Comparison of ENCODE assay signal across 15 mouse cellular contexts in genomic region chr11:60268563-60268962, GRCm38 (mm10). TPM values are rescaled to one million over a fixed set of nuclear protein-coding genes. Genes with fewer than 3 reads are reported as not detected.
DNase-seq lines count a peak whose midpoint lies in the region; ATAC-seq and TF ChIP-seq lines count a peak whose summit lies in the region.
"Had no signal": no experiment of that assay in that cellular context is flagged by ENCODE, and none has a peak within 500 bp of the region (broad histone marks: within the 10 kb centered on the region; RNA-seq: fewer than 3 reads in every experiment).

No protein-coding gene starts in this region.

- H3K27ac ChIP-seq in heart, embryonic 15.5 days: peak overlapping the region; percentile 52
- peak overlapping the region; percentile 62 for H3K27ac ChIP-seq in lung, postnatal 0 days (ENCODE audit: low read length)
- peak overlapping the region; percentile 66 for H3K27ac ChIP-seq in kidney, embryonic 15.5 days
- H3K27ac ChIP-seq in liver, postnatal 0 days (ENCODE audit: low read depth): 0 out of 2 replicates have a peak overlapping the region, but pooled peaks have one; percentile 8
- no peak overlapping the region for H3K27ac ChIP-seq in intestine, embryonic 15.5 days
- H3K27ac ChIP-seq: forebrain, embryonic 12.5 days; heart, adult 2 months; neural tube, embryonic 15.5 days had no signal

- no peaks in the 10 kb centered on the region; the same call in 1 of the 2 replicates for H3K36me3 ChIP-seq in heart, embryonic 15.5 days
- H3K36me3 ChIP-seq in lung, postnatal 0 days (ENCODE audit: insufficient read depth, low read length): no peaks in the 10 kb centered on the region; the same call in 1 of the 2 replicates
- 0 out of 2 replicates have a peak, but pooled peaks cover 12% of the 10 kb centered on the region for H3K36me3 ChIP-seq in kidney, embryonic 15.5 days
- H3K36me3 ChIP-seq in liver, postnatal 0 days (replicated peaks; ENCODE audit: insufficient read depth, low read length): peaks cover 9% of the 10 kb centered on the region; the same call in 1 of the 2 replicates
- H3K36me3 ChIP-seq in intestine, embryonic 15.5 days: no peaks in the 10 kb centered on the region
- H3K36me3 ChIP-seq: limb, embryonic 10.5 days had no signal

- WGBS in heart, embryonic 15.5 days: 53% methylated on average over 3 of the region's 3 CpGs
- 38% methylated on average over 3 of the region's 3 CpGs for WGBS in lung, postnatal 0 days
- 71% methylated on average over 3 of the region's 3 CpGs for WGBS in kidney, embryonic 15.5 days
- 33% methylated on average over 3 of the region's 3 CpGs for WGBS in liver, postnatal 0 days (ENCODE audit: insufficient replicate concordance)
- WGBS in intestine, embryonic 15.5 days: 54% methylated on average over 3 of the region's 3 CpGs

- peaks cover 8% of the 10 kb centered on the region; the same call in 1 of the 2 replicates for H3K4me1 ChIP-seq in heart, embryonic 15.5 days (replicated peaks)
- H3K4me1 ChIP-seq in lung, postnatal 0 days (ENCODE audit: insufficient read depth, low read depth, low read length): 0 out of 2 replicates have a peak, but pooled peaks cover 6% of the 10 kb centered on the region
- peaks cover 8% of the 10 kb centered on the region for H3K4me1 ChIP-seq in kidney, embryonic 15.5 days
- H3K4me1 ChIP-seq in liver, postnatal 0 days (ENCODE audit: insufficient read depth): no peaks in the 10 kb centered on the region
- H3K4me1 ChIP-seq in intestine, embryonic 15.5 days (replicated peaks): peaks cover 10% of the 10 kb centered on the region

- no peaks in the 10 kb centered on the region for H3K9me3 ChIP-seq in heart, embryonic 15.5 days (replicated peaks)
- H3K9me3 ChIP-seq in lung, postnatal 0 days (ENCODE audit: low read length): no peaks in the 10 kb centered on the region
- H3K9me3 ChIP-seq in kidney, embryonic 15.5 days (replicated peaks): no peaks in the 10 kb centered on the region
- H3K9me3 ChIP-seq in liver, postnatal 0 days (ENCODE audit: low read length): no peaks in the 10 kb centered on the region
- no peaks in the 10 kb centered on the region for H3K9me3 ChIP-seq in intestine, embryonic 15.5 days
- H3K9me3 ChIP-seq: forebrain, embryonic 12.5 days; limb, embryonic 10.5 days; neural tube, embryonic 15.5 days had no signal

- H3K4me3 ChIP-seq in heart, embryonic 15.5 days: no peak overlapping the region
- no peak overlapping the region for H3K4me3 ChIP-seq in lung, postnatal 0 days (ENCODE audit: low read depth, low read length)
- no peak overlapping the region for H3K4me3 ChIP-seq in kidney, embryonic 15.5 days (replicated peaks)
- no peak overlapping the region for H3K4me3 ChIP-seq in liver, postnatal 0 days (ENCODE audit: low read depth, low read length)
- no peak overlapping the region for H3K4me3 ChIP-seq in intestine, embryonic 15.5 days (replicated peaks)
- H3K4me3 ChIP-seq: forebrain, embryonic 12.5 days; heart, adult 2 months; limb, embryonic 10.5 days; neural tube, embryonic 15.5 days had no signal

- TF ChIP-seq CTCF in lung, postnatal 0 days (IDR thresholded peaks at IDR 0.05): no peak
- TF ChIP-seq CTCF in liver, postnatal 0 days (IDR thresholded peaks at IDR 0.05; ENCODE audit: low read depth): no peak

- TF ChIP-seq EP300 in lung, postnatal 0 days (IDR thresholded peaks at IDR 0.05): peak; percentile 70
- 0 out of 2 replicates have a peak, but pooled peaks have one; percentile 45 for TF ChIP-seq EP300 in liver, postnatal 0 days (IDR thresholded peaks at IDR 0.05; ENCODE audit: low read depth)

- no peaks in the 10 kb centered on the region for H3K27me3 ChIP-seq in heart, embryonic 15.5 days
- H3K27me3 ChIP-seq in lung, postnatal 0 days (replicated peaks; ENCODE audit: insufficient read depth, low read length): no peaks in the 10 kb centered on the region
- no peaks in the 10 kb centered on the region for H3K27me3 ChIP-seq in kidney, embryonic 15.5 days
- H3K27me3 ChIP-seq in liver, postnatal 0 days (ENCODE audit: insufficient read depth, low read length): no peaks in the 10 kb centered on the region
- no peaks in the 10 kb centered on the region for H3K27me3 ChIP-seq in intestine, embryonic 15.5 days (replicated peaks)
- H3K27me3 ChIP-seq: forebrain, embryonic 12.5 days; neural tube, embryonic 15.5 days had no signal

- no peak for DNase-seq in heart, postnatal 4 days
- peak; percentile 66 for DNase-seq in lung, postnatal 0 days (ENCODE audit: low spot score)
- DNase-seq in lung, postnatal 36 days: no peak
- no peak for DNase-seq in liver, postnatal 0 days
- no peak for DNase-seq in MN1 (ENCODE audit: low spot score)
- DNase-seq: cerebellum, adult 9-10 months; heart, adult 2 months; thymus, postnatal 25 days had no signal

- ATAC-seq in heart, embryonic 15.5 days (replicated peaks; ENCODE audit: insufficient number of reproducible peaks, insufficient read depth, low FRiP score, low read depth): 0 out of 2 replicates have a peak, but pooled peaks have one; percentile 28
- peak; percentile 70 for ATAC-seq in lung, postnatal 0 days
- ATAC-seq in kidney, embryonic 15.5 days (replicated peaks; ENCODE audit: low FRiP score): no peak
- peak; percentile 59 for ATAC-seq in liver, postnatal 0 days
- no peak for ATAC-seq in intestine, embryonic 15.5 days
- ATAC-seq: activated CD4-positive, CD25-positive, alpha-beta regulatory T cell, adult 4 months had no signal

- H3K4me2 ChIP-seq in heart, embryonic 15.5 days: no peak overlapping the region
- no peak overlapping the region for H3K4me2 ChIP-seq in lung, postnatal 0 days (replicated peaks; ENCODE audit: low read depth, low read length)
- no peak overlapping the region for H3K4me2 ChIP-seq in kidney, embryonic 15.5 days
- no peak overlapping the region for H3K4me2 ChIP-seq in liver, postnatal 0 days (ENCODE audit: low read depth, low read length)
- no peak overlapping the region for H3K4me2 ChIP-seq in intestine, embryonic 15.5 days (replicated peaks)
- H3K4me2 ChIP-seq: forebrain, embryonic 12.5 days; neural tube, embryonic 15.5 days had no signal

- H3K9ac ChIP-seq in heart, embryonic 15.5 days: no peak overlapping the region
- no peak overlapping the region for H3K9ac ChIP-seq in lung, postnatal 0 days (replicated peaks; ENCODE audit: low read depth)
- H3K9ac ChIP-seq in kidney, embryonic 15.5 days: no peak overlapping the region
- H3K9ac ChIP-seq in liver, postnatal 0 days (replicated peaks): no peak overlapping the region
- H3K9ac ChIP-seq in intestine, embryonic 15.5 days: no peak overlapping the region
- H3K9ac ChIP-seq: forebrain, embryonic 12.5 days; neural tube, embryonic 15.5 days had no signal

RNA-seq across cellular contexts. Expression of gene Srebf1, which starts 46.2 kb away (rescaled TPM):
- polyA plus RNA-seq in heart, embryonic 15.5 days (2015; fragmentation: Nextera tagmentation; extraction: Ambion mirVana): 36.5 and 61.1 TPM in 2 replicates
- total RNA-seq in heart, postnatal 4 days (2021): 10 to 100 TPM; 35.8 to 50.8 TPM
- 61.7 and 70.1 TPM in 2 replicates for polyA plus RNA-seq in lung, postnatal 0 days (2015; fragmentation: Nextera tagmentation; extraction: Ambion mirVana)
- polyA plus RNA-seq in kidney, embryonic 15.5 days (2015; fragmentation: Nextera tagmentation; extraction: Ambion mirVana): 56.3 and 60.0 TPM in 2 replicates
- polyA plus RNA-seq in liver, postnatal 0 days (2015; fragmentation: Nextera tagmentation; extraction: Ambion mirVana): 21.4 and 31.0 TPM in 2 replicates
- polyA plus RNA-seq in intestine, embryonic 15.5 days (2015; fragmentation: Nextera tagmentation; extraction: Ambion mirVana): 89.5 and 108 TPM in 2 replicates

Comparison
In these comparisons a context has a peak if more than half of its experiments do, and no peak if none do; other contexts are left out.
1. ATAC-seq: peak in heart, embryonic 15.5 days (single experiment), lung, postnatal 0 days (single experiment) and liver, postnatal 0 days (single experiment); none in kidney, embryonic 15.5 days (single experiment) and intestine, embryonic 15.5 days (single experiment).